Mouse (Mus musculus) kidney, adult 2 months (tissue): ENCODE results near the gene Shkbp1. TPM values are rescaled to one million over a fixed set of nuclear protein-coding genes. Genes with fewer than 3 reads are reported as not detected.

Source experiments
- DNase-seq: peaks from one replicate; pipeline ENCODE4 v3.0.0; 2021
- H3K27ac ChIP-seq: fragments of 200-500 bp; 2 replicates; pipeline ENCODE4 v1.5.1; 2012; ENCODE audit warnings: low read depth, low read length, control low read depth, inconsistent platforms; ENCODE audit not compliant: insufficient read depth
- H3K27me3 ChIP-seq: fragments of 200-500 bp; replicated peaks from 2 replicates; pipeline ENCODE4 v1.6.1; 2012; ENCODE audit warnings: mild to moderate bottlenecking, moderate library complexity, low read length, inconsistent platforms; ENCODE audit not compliant: control insufficient read depth, insufficient read depth
- H3K36me3 ChIP-seq: fragments of 200-500 bp; 2 replicates; pipeline ENCODE4 v1.6.1; 2012; ENCODE audit warnings: mild to moderate bottlenecking, moderate library complexity, low read length, inconsistent platforms; ENCODE audit not compliant: control insufficient read depth, insufficient read depth
- H3K4me1 ChIP-seq: fragments of 200-500 bp; 2 replicates; pipeline ENCODE4 v1.6.1; 2011; ENCODE audit warnings: low read length; ENCODE audit not compliant: control insufficient read depth, insufficient read depth
- H3K4me3 ChIP-seq: fragments of 200-500 bp; 2 replicates; pipeline ENCODE4 v1.5.1; 2011; ENCODE audit warnings: mild to moderate bottlenecking, low read depth, low read length, control low read depth; ENCODE audit not compliant: insufficient read depth
- CTCF ChIP-seq: fragments of 200-500 bp; conservative IDR thresholded peaks from 2 replicates; pipeline ENCODE4 v1.5.1; 2011; ENCODE audit warnings: low read depth, mild to moderate bottlenecking, control low read depth, low read length, moderate library complexity, mixed read lengths; ENCODE audit not compliant: insufficient read depth, insufficient read length
- POLR2A ChIP-seq: fragments of 200-500 bp; IDR thresholded peaks from one replicate; pipeline ENCODE4 v1.6.1; 2011; ENCODE audit warnings: low read depth, low read length, control low read depth
- WGBS: fragments of 180-500 bp; shearing (Covaris S2); methylation state at CpG from one replicate; pipeline ENCODE4 v1.1.7; 2018; 5-methylcytosine and 5-hydroxymethylcytosine counted together
- polyA plus RNA-seq: library from polyadenylated mRNA; depleted of rRNA; stranded (reverse); fragments of >200 nt; gene quantifications from 2 replicates; pipeline ENCODE4 v1.2.3, GENCODE M21; 2012

Gene Shkbp1
- polyA plus RNA-seq, 1 experiment: 39.2 TPM

DNA sequence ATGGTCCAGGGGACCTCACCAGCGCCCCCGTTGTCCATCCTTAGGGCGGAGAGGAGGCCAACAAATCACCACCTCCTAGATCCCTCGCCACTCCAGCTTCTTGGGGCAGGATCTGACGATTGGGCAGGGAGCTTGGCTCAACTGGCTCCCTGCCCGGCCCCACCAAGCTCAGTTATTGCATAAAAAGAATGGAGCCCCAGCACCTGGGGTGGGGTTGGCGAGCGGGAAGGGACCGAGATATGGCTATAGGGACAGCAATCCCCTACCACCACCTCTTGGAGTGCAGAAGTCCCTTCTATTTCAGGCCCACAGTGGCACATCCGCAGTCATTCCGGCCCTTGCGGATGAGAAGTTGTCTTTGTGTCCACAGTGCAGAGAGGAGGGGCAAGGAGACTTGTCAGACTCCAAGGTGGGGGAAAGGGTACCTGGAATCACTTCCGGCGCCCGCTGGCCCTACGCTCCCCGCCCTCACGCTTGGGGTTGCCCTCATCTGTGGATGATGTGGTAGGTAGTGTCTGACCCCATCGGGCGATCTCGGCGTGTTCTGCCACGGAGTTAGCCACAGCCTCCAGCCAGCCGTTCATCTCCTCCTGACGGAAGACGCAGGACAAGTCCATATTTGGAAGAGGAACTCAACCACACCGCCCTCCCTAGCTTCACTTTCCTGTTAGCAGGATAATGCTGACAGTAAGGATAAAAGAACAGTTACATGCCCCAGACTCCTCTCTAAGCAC, 1.2 kb upstream of the Shkbp1 start, which contains the start of gene Gm20479:
Gm20479 (minus strand) TSS at position 559 of the 734 bp plus-strand sequence.
- WGBS: 8% methylated on average over 27 of the region's 27 CpGs
- Histone ChIP-seq H3K27me3 (no peaks in the 10 kb centered on the region), H3K4me3 (peak within 1 kb of the TSS; percentile 86), H3K4me1 (no peaks in the 10 kb centered on the region; the same call in 1 of the 2 replicates), H3K27ac (peak within 1 kb of the TSS; percentile 47), H3K36me3 (no peaks in the 10 kb centered on the region)
- peak; percentile 54 for DNase-seq
- TF ChIP-seq CTCF: no peak
- TF ChIP-seq POLR2A: no peak

DNA sequence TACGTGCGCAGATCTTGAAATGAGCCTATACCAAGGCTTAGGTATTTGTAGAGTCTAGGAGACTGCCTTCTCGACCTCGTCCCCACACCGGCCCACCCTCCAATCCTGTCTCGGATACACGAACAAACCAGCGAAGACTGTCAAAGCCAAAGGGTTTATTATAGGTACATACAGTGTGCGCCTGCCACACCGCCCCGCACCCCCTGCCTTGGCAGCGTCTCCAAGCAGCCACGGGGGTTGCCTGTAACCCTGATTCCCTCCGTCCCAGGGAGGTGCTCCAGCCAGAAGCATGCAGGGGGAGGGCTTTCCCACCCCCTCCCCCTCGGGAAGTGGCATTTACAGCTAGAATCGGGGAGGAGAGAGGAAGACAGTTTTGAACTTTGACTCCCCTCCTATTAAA, 429 bp upstream of the Shkbp1 start:
- Histone ChIP-seq H3K27me3 (no peaks in the 10 kb centered on the region), H3K27ac (peak overlapping the region; percentile 11; the same call in 1 of the 2 replicates), H3K4me3 (peak overlapping the region; percentile 86), H3K4me1 (no peaks in the 10 kb centered on the region; the same call in 1 of the 2 replicates), H3K36me3 (no peaks in the 10 kb centered on the region)
- WGBS: under 1% methylated on average over 16 of the region's 16 CpGs
- peak; percentile 52 for DNase-seq
- TF ChIP-seq CTCF (no peak), POLR2A (no peak)

GRCm38 (mm10) chr7:27355261-27355660, 558 bp downstream of the Shkbp1 start:
- Histone ChIP-seq H3K27me3 (no peaks in the 10 kb centered on the region), H3K4me1 (no peaks in the 10 kb centered on the region; the same call in 1 of the 2 replicates), H3K27ac (no peak overlapping the region), H3K36me3 (no peaks in the 10 kb centered on the region), H3K4me3 (peak overlapping the region; percentile 86)
- TF ChIP-seq POLR2A (no peak), CTCF (no peak)
- 10% methylated on average over 14 of the region's 14 CpGs for WGBS
- DNase-seq: no peak

GRCm38 (mm10) chr7:27354783-27355182, 1.0 kb downstream of the Shkbp1 start:
- 52% methylated on average over 4 of the region's 4 CpGs for WGBS
- TF ChIP-seq POLR2A (no peak), CTCF (no peak)
- no peak overlapping the region for H3K4me3 ChIP-seq
- H3K4me1 ChIP-seq: no peaks in the 10 kb centered on the region; the same call in 1 of the 2 replicates
- H3K27ac ChIP-seq: no peak overlapping the region
- no peaks in the 10 kb centered on the region for H3K36me3 ChIP-seq
- no peak for DNase-seq
- no peaks in the 10 kb centered on the region for H3K27me3 ChIP-seq

GRCm38 (mm10) chr7:27354144-27354543, 1.7 kb downstream of the Shkbp1 start:
- Histone ChIP-seq H3K36me3 (no peaks in the 10 kb centered on the region), H3K4me1 (no peaks in the 10 kb centered on the region; the same call in 1 of the 2 replicates), H3K27ac (no peak overlapping the region), H3K4me3 (no peak overlapping the region), H3K27me3 (no peaks in the 10 kb centered on the region)
- peak; percentile 74 for DNase-seq
- TF ChIP-seq CTCF: no peak
- TF ChIP-seq POLR2A: no peak
- 28% methylated on average over 6 of the region's 6 CpGs for WGBS

- WGBS: 45% methylated on average over 6 of the region's 6 CpGs
- Histone ChIP-seq H3K36me3 (no peaks in the 10 kb centered on the region), H3K4me1 (no peaks in the 10 kb centered on the region), H3K27me3 (no peaks in the 10 kb centered on the region), H3K4me3 (no peak overlapping the region), H3K27ac (no peak overlapping the region)
- no peak for DNase-seq
- TF ChIP-seq POLR2A (no peak), CTCF (no peak)
Measured at GRCm38 (mm10) chr7:27345444-27345843, 10.4 kb downstream of the Shkbp1 start.

DNA sequence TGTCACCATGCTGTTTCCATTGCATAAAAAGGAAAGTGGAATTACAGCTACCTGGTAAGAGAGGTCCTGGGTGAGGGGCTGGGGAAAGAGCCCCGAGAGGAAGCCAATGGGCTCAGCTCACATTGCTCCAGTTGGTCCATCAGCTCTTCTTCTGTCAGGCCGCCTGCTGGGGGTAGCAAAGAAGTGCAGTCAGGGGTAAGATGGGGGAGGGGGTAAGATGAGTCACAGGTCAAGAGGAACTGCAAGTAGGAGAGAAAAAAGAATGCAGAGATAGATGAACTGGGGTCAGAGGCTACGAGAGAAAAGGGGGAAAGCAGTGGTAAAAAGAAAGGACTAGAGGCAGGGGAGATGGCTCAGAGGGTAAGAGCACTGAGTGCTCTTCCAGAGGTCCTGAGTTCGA, 13.2 kb downstream of the Shkbp1 start:
- H3K4me1 ChIP-seq: no peaks in the 10 kb centered on the region
- no peaks in the 10 kb centered on the region for H3K27me3 ChIP-seq
- TF ChIP-seq POLR2A (no peak), CTCF (no peak)
- no peak overlapping the region for H3K4me3 ChIP-seq
- DNase-seq: no peak
- 64% methylated on average over 4 of the region's 4 CpGs for WGBS
- no peak overlapping the region for H3K27ac ChIP-seq
- no peaks in the 10 kb centered on the region for H3K36me3 ChIP-seq
